Mouse (Mus musculus): ENCODE data around the gene Diras2. TPM values are rescaled to one million over a fixed set of nuclear protein-coding genes. Genes with fewer than 3 reads are reported as not detected.

The Diras2 gene
- polyA plus RNA-seq, 1 experiment from 2014 or later: 0.70 TPM

DNA sequence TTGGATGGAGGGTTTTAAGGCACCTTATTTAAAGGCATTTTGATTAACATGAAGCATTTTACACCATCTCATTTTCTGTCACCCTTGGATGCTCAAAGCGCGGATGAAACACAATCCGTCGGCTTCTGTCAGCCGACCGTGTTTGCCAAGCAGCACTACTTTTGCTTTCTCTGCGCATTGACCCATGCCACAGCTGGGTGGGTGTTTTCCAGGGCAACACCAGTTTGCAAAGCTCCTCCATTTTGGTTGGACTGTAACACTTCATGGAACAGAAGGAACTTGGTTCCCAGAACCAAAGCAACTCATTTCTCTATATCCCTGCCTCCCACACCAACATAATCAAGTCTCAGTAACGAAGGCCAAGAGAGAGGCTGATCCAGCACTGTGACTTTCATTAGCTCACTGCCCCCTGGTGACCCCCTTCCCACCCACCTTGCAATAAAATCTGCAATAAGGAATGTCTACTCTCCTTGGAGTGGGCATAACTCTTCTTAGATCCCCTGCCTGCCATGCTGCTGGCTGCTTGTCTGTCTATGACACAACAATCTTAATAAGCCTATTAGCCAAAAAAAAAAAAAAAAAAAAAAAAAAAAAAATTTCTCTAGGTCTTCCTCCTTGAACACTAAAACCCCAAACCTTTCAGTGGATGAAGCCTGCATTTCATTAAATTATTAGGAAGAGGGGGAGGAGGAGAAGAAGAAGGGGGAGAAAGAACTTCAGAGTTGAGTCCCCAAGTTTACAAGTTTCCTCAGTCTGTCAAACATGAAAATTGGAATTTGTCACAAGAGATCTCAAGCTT lies 30.5 kb upstream of the Diras2 start:
- no peaks in the 10 kb centered on the region for H3K4me1 ChIP-seq (ENCODE audit: control insufficient read depth, insufficient read depth, low read length)
- H3K4me3 ChIP-seq (replicated peaks; ENCODE audit: low read length): no peak overlapping the region
- H3K9me3 ChIP-seq (replicated peaks; ENCODE audit: control insufficient read depth, low read length): no peaks in the 10 kb centered on the region
- ATAC-seq (ENCODE audit: insufficient read depth, low FRiP score): no peak
- no peak overlapping the region for H3K4me2 ChIP-seq (ENCODE audit: low read depth, low read length)
- H3K27me3 ChIP-seq (ENCODE audit: control insufficient read depth, insufficient read depth, low read length): no peaks in the 10 kb centered on the region
- 88% methylated on average over 8 of the region's 8 CpGs for WGBS
- H3K9ac ChIP-seq (ENCODE audit: low read length): no peak overlapping the region
- no peaks in the 10 kb centered on the region for H3K36me3 ChIP-seq (ENCODE audit: control insufficient read depth, insufficient read depth, low read length)
- H3K27ac ChIP-seq (ENCODE audit: low read length): no peak overlapping the region

DNA sequence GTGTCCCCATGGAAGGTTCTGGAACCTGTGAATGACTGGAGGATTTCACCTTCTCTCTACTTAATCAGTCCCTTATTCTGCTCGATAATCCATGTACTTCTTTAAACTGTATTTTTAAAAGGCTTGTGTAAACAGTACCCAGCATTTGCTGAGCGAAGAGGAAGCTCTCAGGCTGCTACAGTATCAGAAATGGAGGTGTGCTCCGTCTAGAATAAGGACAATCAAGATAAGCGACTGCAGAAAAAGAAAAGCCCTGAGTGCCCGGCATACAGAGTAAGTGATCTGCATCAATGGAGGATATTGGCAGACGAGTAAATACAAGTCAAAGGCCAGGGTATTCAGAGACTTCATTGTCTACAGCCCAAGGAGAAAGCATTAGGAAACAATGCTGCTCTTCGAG lies 26.3 kb upstream of the Diras2 start:
- H3K36me3 ChIP-seq (ENCODE audit: control insufficient read depth, insufficient read depth, low read length): no peaks in the 10 kb centered on the region
- 49% methylated on average over 7 of the region's 7 CpGs for WGBS
- H3K4me1 ChIP-seq (ENCODE audit: control insufficient read depth, insufficient read depth, low read length): no peaks in the 10 kb centered on the region
- no peak overlapping the region for H3K4me2 ChIP-seq (ENCODE audit: low read depth, low read length)
- no peak for ATAC-seq (ENCODE audit: insufficient read depth, low FRiP score)
- H3K27ac ChIP-seq (ENCODE audit: low read length): no peak overlapping the region
- no peaks in the 10 kb centered on the region for H3K27me3 ChIP-seq (ENCODE audit: control insufficient read depth, insufficient read depth, low read length)
- no peak overlapping the region for H3K9ac ChIP-seq (ENCODE audit: low read length)
- H3K4me3 ChIP-seq (replicated peaks; ENCODE audit: low read length): no peak overlapping the region
- no peaks in the 10 kb centered on the region for H3K9me3 ChIP-seq (replicated peaks; ENCODE audit: control insufficient read depth, low read length)

DNA sequence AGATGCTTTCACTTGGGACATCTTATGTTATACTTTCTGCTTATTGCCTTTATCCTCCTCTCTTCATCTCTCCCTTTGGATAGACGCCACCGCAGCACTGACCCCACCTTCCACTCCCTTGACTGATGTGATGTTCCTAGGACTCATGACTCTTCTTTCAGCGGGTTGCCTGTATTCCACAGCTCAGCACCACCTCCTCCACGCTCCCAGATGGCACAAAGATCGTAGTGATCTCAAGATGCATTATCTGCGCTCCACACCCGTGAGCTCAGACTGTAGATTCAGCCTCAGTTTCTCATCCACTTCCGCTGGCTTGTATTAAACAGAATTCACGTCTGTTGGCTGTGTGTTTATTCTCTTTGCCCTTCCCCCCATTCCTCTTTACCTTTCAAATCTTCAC lies 23.6 kb upstream of the Diras2 start:
- no peak for ATAC-seq (ENCODE audit: insufficient read depth, low FRiP score)
- H3K9me3 ChIP-seq (replicated peaks; ENCODE audit: control insufficient read depth, low read length): no peaks in the 10 kb centered on the region
- H3K27ac ChIP-seq (ENCODE audit: low read length): no peak overlapping the region
- 76% methylated on average over 9 of the region's 9 CpGs for WGBS
- H3K36me3 ChIP-seq (ENCODE audit: control insufficient read depth, insufficient read depth, low read length): no peaks in the 10 kb centered on the region
- no peak overlapping the region for H3K4me3 ChIP-seq (replicated peaks; ENCODE audit: low read length)
- no peaks in the 10 kb centered on the region for H3K27me3 ChIP-seq (ENCODE audit: control insufficient read depth, insufficient read depth, low read length)
- H3K9ac ChIP-seq (ENCODE audit: low read length): no peak overlapping the region
- H3K4me2 ChIP-seq (ENCODE audit: low read depth, low read length): no peak overlapping the region
- H3K4me1 ChIP-seq (ENCODE audit: control insufficient read depth, insufficient read depth, low read length): no peaks in the 10 kb centered on the region

DNA sequence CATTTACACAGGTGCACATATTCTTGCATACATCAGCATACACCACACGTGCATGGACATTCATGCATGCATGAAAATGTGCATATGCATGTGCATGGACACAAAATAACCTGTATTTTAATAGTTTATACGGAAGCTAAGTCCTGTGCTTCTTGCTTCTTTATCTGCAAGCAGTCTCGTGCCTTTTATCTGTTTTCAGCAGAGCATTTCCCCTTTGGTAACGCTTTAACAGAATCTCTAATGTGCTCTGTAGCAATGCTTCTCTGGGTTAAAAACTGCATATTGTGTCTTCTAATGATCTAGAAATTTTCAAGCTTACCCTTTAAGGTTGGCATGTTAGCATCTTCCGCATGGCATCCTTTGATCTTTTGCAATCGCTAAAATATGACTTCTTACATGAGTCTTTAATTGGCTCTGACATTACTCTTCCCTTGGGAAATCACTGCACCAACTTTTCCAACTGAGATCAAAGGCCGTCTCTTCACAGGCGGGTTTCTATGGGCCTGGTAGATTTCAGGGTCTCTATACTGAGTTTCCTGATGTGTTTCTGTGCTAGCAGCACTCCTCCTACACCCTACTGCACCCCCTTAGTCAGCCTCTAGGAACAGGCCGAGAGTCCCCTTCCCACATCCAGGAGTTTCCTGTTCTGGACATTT lies 21.9 kb upstream of the Diras2 start:
- Histone ChIP-seq H3K36me3 (ENCODE audit: control insufficient read depth, insufficient read depth, low read length) (no peaks in the 10 kb centered on the region), H3K27me3 (ENCODE audit: control insufficient read depth, insufficient read depth, low read length) (no peaks in the 10 kb centered on the region), H3K4me2 (ENCODE audit: low read depth, low read length) (no peak overlapping the region), H3K4me1 (ENCODE audit: control insufficient read depth, insufficient read depth, low read length) (no peaks in the 10 kb centered on the region), H3K4me3 (replicated peaks; ENCODE audit: low read length) (no peak overlapping the region), H3K27ac (ENCODE audit: low read length) (no peak overlapping the region), H3K9me3 (replicated peaks; ENCODE audit: control insufficient read depth, low read length) (no peaks in the 10 kb centered on the region), H3K9ac (ENCODE audit: low read length) (no peak overlapping the region)
- ATAC-seq (ENCODE audit: insufficient read depth, low FRiP score): no peak
- 76% methylated on average over 9 of the region's 9 CpGs for WGBS

DNA sequence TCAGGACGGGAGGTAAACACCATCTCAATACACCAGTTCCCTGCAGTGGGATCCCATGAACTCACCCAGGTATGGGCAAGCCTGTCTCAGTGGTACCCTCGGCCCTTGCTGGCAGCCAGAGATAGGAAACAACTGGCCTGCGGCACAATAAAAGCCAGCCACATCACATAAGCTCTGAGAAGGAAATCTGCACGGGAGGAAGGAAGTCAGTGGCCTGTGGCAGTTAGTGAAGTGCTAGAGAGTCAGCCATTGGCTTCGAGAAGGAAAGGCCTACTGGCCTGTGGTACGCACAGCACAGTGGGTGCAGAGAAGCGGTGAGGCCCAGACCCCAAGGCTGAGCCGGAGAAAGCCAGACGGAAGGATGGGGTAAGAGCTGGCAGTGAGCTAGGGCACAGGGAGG lies 20.2 kb upstream of the Diras2 start:
- Histone ChIP-seq H3K9ac (ENCODE audit: low read length) (no peak overlapping the region), H3K4me1 (ENCODE audit: control insufficient read depth, insufficient read depth, low read length) (no peaks in the 10 kb centered on the region), H3K27ac (ENCODE audit: low read length) (no peak overlapping the region), H3K4me3 (replicated peaks; ENCODE audit: low read length) (no peak overlapping the region), H3K9me3 (replicated peaks; ENCODE audit: control insufficient read depth, low read length) (no peaks in the 10 kb centered on the region), H3K27me3 (ENCODE audit: control insufficient read depth, insufficient read depth, low read length) (no peaks in the 10 kb centered on the region), H3K36me3 (ENCODE audit: control insufficient read depth, insufficient read depth, low read length) (no peaks in the 10 kb centered on the region), H3K4me2 (ENCODE audit: low read depth, low read length) (no peak overlapping the region)
- no peak for ATAC-seq (ENCODE audit: insufficient read depth, low FRiP score)
- 78% methylated on average over 9 of the region's 9 CpGs for whole genome bisulfite sequencing

DNA sequence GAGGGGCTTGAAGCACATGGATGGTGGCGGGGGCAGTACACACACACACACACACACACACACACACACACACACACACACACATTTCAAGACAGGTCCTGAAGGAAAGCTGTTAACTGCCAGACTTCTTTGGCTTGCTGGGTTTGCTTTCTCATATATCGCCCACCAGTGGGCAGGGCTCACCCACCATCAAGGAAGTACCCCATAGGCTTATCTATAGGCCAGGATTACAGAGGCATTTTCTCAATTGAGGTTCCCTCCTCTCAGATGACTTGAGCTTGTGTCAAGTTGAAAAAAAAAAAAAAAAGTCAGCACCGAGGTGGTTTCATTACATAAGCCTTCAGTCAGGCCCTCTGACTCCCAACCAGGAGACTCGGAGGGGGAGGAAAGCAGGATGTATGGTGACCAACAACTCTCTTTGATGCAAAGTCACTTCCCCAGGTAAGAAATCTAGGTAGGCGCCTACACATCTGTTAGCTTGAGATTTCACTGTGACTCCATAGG lies 19.7 kb upstream of the Diras2 start:
- H3K27ac ChIP-seq (ENCODE audit: low read length): no peak overlapping the region
- no peak for ATAC-seq (ENCODE audit: insufficient read depth, low FRiP score)
- no peak overlapping the region for H3K9ac ChIP-seq (ENCODE audit: low read length)
- H3K4me3 ChIP-seq (replicated peaks; ENCODE audit: low read length): no peak overlapping the region
- H3K4me2 ChIP-seq (ENCODE audit: low read depth, low read length): no peak overlapping the region
- 59% methylated on average over 5 of the region's 5 CpGs for WGBS
- no peaks in the 10 kb centered on the region for H3K36me3 ChIP-seq (ENCODE audit: control insufficient read depth, insufficient read depth, low read length)
- no peaks in the 10 kb centered on the region for H3K4me1 ChIP-seq (ENCODE audit: control insufficient read depth, insufficient read depth, low read length)
- H3K9me3 ChIP-seq (replicated peaks; ENCODE audit: control insufficient read depth, low read length): no peaks in the 10 kb centered on the region
- no peaks in the 10 kb centered on the region for H3K27me3 ChIP-seq (ENCODE audit: control insufficient read depth, insufficient read depth, low read length)

DNA sequence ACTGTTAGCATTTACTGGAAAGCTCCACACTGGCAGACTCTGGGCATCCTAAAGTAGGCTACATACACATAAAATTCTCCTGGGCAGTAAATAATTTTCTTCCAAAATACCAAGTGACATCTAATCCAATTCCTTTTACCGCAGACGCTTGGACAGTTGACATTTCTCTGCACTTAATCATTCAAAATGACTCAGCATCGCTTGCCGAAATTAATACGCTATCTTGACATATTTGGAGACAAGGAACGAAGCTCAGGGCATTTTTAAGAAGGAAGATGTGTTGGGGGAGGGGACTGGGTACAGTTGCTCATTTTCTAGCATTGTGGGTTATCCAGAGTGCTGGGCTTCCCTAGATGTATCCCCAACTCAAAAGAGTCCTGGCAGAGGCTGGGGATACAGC lies 15.2 kb upstream of the Diras2 start:
- no peak overlapping the region for H3K27ac ChIP-seq (ENCODE audit: low read length)
- no peak for ATAC-seq (ENCODE audit: insufficient read depth, low FRiP score)
- WGBS: 57% methylated on average over 6 of the region's 6 CpGs

DNA sequence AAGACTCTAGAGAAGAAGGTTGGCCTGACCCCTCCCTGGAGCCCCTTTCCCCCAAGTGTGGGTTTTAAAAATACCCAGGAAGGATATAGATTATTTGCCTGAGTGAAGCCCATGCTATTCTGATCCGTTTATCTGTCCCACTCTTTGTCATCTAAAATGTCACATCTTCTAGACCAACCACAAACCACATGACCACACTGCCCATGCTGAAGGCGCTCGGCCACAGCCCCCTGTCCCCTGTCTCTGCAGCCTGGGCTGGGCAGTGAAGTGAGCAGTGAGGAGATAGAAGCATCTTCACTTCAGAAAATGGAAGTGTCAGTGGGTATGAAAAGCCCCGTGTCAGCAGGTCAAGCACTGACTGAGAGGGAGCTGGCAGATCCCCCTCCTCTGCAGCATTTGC lies 11.6 kb upstream of the Diras2 start:
- 66% methylated on average over 4 of the region's 4 CpGs for WGBS
- Histone ChIP-seq H3K9ac (ENCODE audit: low read length) (no peak overlapping the region), H3K27me3 (ENCODE audit: control insufficient read depth, insufficient read depth, low read length) (no peaks in the 10 kb centered on the region), H3K4me2 (ENCODE audit: low read depth, low read length) (no peak overlapping the region), H3K27ac (ENCODE audit: low read length) (no peak overlapping the region), H3K9me3 (replicated peaks; ENCODE audit: control insufficient read depth, low read length) (no peaks in the 10 kb centered on the region), H3K36me3 (ENCODE audit: control insufficient read depth, insufficient read depth, low read length) (no peaks in the 10 kb centered on the region), H3K4me3 (replicated peaks; ENCODE audit: low read length) (no peak overlapping the region), H3K4me1 (ENCODE audit: control insufficient read depth, insufficient read depth, low read length) (no peaks in the 10 kb centered on the region)
- ATAC-seq (ENCODE audit: insufficient read depth, low FRiP score): no peak

More for the DNA sequence above, 15.2 kb upstream of the Diras2 start:
- no peaks in the 10 kb centered on the region for H3K27me3 ChIP-seq (ENCODE audit: control insufficient read depth, insufficient read depth, low read length)
- H3K4me3 ChIP-seq (replicated peaks; ENCODE audit: low read length): no peak overlapping the region
- no peaks in the 10 kb centered on the region for H3K36me3 ChIP-seq (ENCODE audit: control insufficient read depth, insufficient read depth, low read length)
- no peak overlapping the region for H3K9ac ChIP-seq (ENCODE audit: low read length)
- H3K4me2 ChIP-seq (ENCODE audit: low read depth, low read length): no peak overlapping the region
- no peaks in the 10 kb centered on the region for H3K4me1 ChIP-seq (ENCODE audit: control insufficient read depth, insufficient read depth, low read length)
- H3K9me3 ChIP-seq (replicated peaks; ENCODE audit: control insufficient read depth, low read length): no peaks in the 10 kb centered on the region

DNA sequence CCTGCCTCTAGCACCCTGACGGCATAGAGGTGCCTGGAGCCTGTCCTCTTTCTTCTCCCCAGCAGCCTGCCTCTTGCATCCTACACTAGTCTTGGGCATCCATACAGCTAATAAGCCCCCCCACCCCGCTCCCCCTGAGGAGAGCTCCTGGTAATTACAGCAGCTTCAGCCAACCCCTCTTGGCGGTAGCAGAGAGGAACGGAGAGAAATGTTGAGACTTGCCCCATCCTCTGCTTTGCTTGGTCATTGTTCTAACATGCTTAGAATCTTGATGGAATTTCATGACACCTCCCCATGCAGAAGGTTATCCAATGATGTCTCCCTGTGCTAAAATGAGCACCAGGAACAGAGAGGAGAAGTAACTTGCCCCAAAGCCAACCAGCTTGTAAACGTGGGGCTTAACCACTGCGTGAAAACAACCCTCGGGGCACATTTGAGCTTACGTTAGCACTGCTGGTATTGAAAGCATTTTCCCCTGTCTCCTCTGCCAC lies 11.0 kb upstream of the Diras2 start:
- Histone ChIP-seq H3K4me2 (ENCODE audit: low read depth, low read length) (no peak overlapping the region), H3K27ac (ENCODE audit: low read length) (no peak overlapping the region), H3K9me3 (replicated peaks; ENCODE audit: control insufficient read depth, low read length) (no peaks in the 10 kb centered on the region), H3K27me3 (ENCODE audit: control insufficient read depth, insufficient read depth, low read length) (no peaks in the 10 kb centered on the region), H3K36me3 (ENCODE audit: control insufficient read depth, insufficient read depth, low read length) (no peaks in the 10 kb centered on the region), H3K9ac (ENCODE audit: low read length) (no peak overlapping the region), H3K4me3 (replicated peaks; ENCODE audit: low read length) (no peak overlapping the region), H3K4me1 (ENCODE audit: control insufficient read depth, insufficient read depth, low read length) (no peaks in the 10 kb centered on the region)
- WGBS: 67% methylated on average over 8 of the region's 8 CpGs
- ATAC-seq (ENCODE audit: insufficient read depth, low FRiP score): no peak

Data from stomach, embryonic 16.5 days (tissue).